In genomic region chr8:120475462-120476201, GRCm38 (mm10) we compare ENCODE assay signal across 9 mouse cellular contexts.
DNase-seq lines count a peak whose midpoint lies in the region; ATAC-seq lines count a peak whose summit lies in the region.
"Had no signal": no experiment of that assay in that cellular context is flagged by ENCODE, and none has a peak within 500 bp of the region (broad histone marks: within the 10 kb centered on the region; RNA-seq: fewer than 3 reads in every experiment).

No protein-coding gene starts in this region.

- no peak overlapping the region for H3K9ac ChIP-seq in heart, embryonic 15.5 days
- no peak overlapping the region for H3K9ac ChIP-seq in forebrain, embryonic 14.5 days (ENCODE audit: low read length)
- H3K9ac ChIP-seq in lung, embryonic 16.5 days (ENCODE audit: low read length) = no peak overlapping the region

- 51% methylated on average over 10 of the region's 10 CpGs for WGBS in heart, embryonic 15.5 days
- WGBS in forebrain, embryonic 14.5 days = 86% methylated on average over 10 of the region's 10 CpGs
- 64% methylated on average over 10 of the region's 10 CpGs for WGBS in lung, embryonic 16.5 days

- H3K9me3 ChIP-seq in heart, embryonic 15.5 days (replicated peaks) = no peaks in the 10 kb centered on the region
- no peaks in the 10 kb centered on the region for H3K9me3 ChIP-seq in forebrain, embryonic 14.5 days (replicated peaks; ENCODE audit: control insufficient read depth, low read length)
- no peaks in the 10 kb centered on the region for H3K9me3 ChIP-seq in lung, embryonic 16.5 days (ENCODE audit: control insufficient read depth, low read length)

- ATAC-seq in heart, embryonic 15.5 days (replicated peaks; ENCODE audit: insufficient number of reproducible peaks, insufficient read depth, low FRiP score, low read depth) = peak; percentile 33
- ATAC-seq in forebrain, embryonic 14.5 days = no peak
- no peak for ATAC-seq in lung, embryonic 16.5 days (ENCODE audit: low read depth)

- H3K4me2 ChIP-seq in heart, embryonic 15.5 days = no peak overlapping the region
- no peak overlapping the region for H3K4me2 ChIP-seq in forebrain, embryonic 14.5 days (ENCODE audit: low read length)
- H3K4me2 ChIP-seq in lung, embryonic 16.5 days (ENCODE audit: low read depth, low read length) = no peak overlapping the region

- peaks cover 60% of the 10 kb centered on the region for H3K4me1 ChIP-seq in heart, embryonic 15.5 days (replicated peaks)
- H3K4me1 ChIP-seq in forebrain, embryonic 14.5 days (ENCODE audit: control insufficient read depth, insufficient read depth, low read length) = peaks cover 39% of the 10 kb centered on the region
- H3K4me1 ChIP-seq in lung, embryonic 16.5 days (replicated peaks; ENCODE audit: control insufficient read depth, insufficient read depth, low read length) = peaks cover 49% of the 10 kb centered on the region

- H3K27ac ChIP-seq in heart, embryonic 15.5 days = peak overlapping the region; percentile 38; the same call in 1 of the 2 replicates
- H3K27ac ChIP-seq in forebrain, embryonic 14.5 days (ENCODE audit: low read depth, low read length) = peak overlapping the region; percentile 65
- peak overlapping the region; percentile 86; the same call in 1 of the 2 replicates for H3K27ac ChIP-seq in lung, embryonic 16.5 days (ENCODE audit: low read length)
- H3K27ac ChIP-seq: kidney, postnatal 0 days had no signal

- intact Hi-C loops in heart, postnatal 14 days (cut with DNase I) = no loop called here

- H3K27me3 ChIP-seq in heart, embryonic 15.5 days = no peaks in the 10 kb centered on the region
- no peaks in the 10 kb centered on the region for H3K27me3 ChIP-seq in forebrain, embryonic 14.5 days (replicated peaks; ENCODE audit: control insufficient read depth, insufficient read depth, low read length)
- no peaks in the 10 kb centered on the region for H3K27me3 ChIP-seq in lung, embryonic 16.5 days (ENCODE audit: control insufficient read depth, insufficient read depth, low read depth, low read length)

- no peak for DNase-seq in heart, postnatal 14 days
- no peak for DNase-seq in forebrain, embryonic 14.5 days (ENCODE audit: low spot score)
- DNase-seq in spleen, postnatal 36 days (ENCODE audit: low spot score in 2 of 2) = peak; percentile 76 to 83
- no peak for DNase-seq in urinary bladder, adult 2 months (ENCODE audit: low spot score)
- no peak for DNase-seq in testis, postnatal 14 days (ENCODE audit: low spot score)
- DNase-seq in embryo, embryonic 11 days = no peak

- no peak overlapping the region for H3K4me3 ChIP-seq in heart, embryonic 15.5 days
- no peak overlapping the region for H3K4me3 ChIP-seq in forebrain, embryonic 14.5 days (ENCODE audit: low read depth, low read length)
- H3K4me3 ChIP-seq in lung, embryonic 16.5 days (ENCODE audit: low read length) = no peak overlapping the region

- no peaks in the 10 kb centered on the region for H3K36me3 ChIP-seq in heart, embryonic 15.5 days
- no peaks in the 10 kb centered on the region for H3K36me3 ChIP-seq in forebrain, embryonic 14.5 days (ENCODE audit: control insufficient read depth, insufficient read depth, low read length)
- no peaks in the 10 kb centered on the region for H3K36me3 ChIP-seq in lung, embryonic 16.5 days (ENCODE audit: control insufficient read depth, insufficient read depth, low read length)

Comparison
In these comparisons a context has a peak if more than half of its experiments do, and no peak if none do; other contexts are left out.
1. DNase-seq: peak in spleen, postnatal 36 days (2 of 2); none in heart, postnatal 14 days (0 of 2), forebrain, embryonic 14.5 days (single experiment), urinary bladder, adult 2 months (single experiment), testis, postnatal 14 days (single experiment) and embryo, embryonic 11 days (single experiment).
2. Peak in every context shown above with its lines, with median percentiles within 50 percentile points of each other: H3K27ac ChIP-seq.